Mouse (Mus musculus) embryonic fibroblast, embryonic 13.5 days (primary cell): ENCODE measurements at regions not wholly inside any gene's neighbourhood (a gene's known extent, or its start where the extent isn't known, plus 50 kb on each side); places are given as distances from the start of the nearest gene placed in this dataset.

ENCODE experiments used
- H3K27ac ChIP-seq: 2 replicates; pipeline ENCODE4 v1.5.1; 2012; ENCODE audit warnings: low read length, control low read depth, inconsistent platforms; ENCODE audit not compliant: insufficient read depth
- H3K4me1 ChIP-seq: 2 replicates; pipeline ENCODE4 v1.6.1; 2011; ENCODE audit warnings: low read length; ENCODE audit not compliant: control insufficient read depth, insufficient read depth
- H3K4me3 ChIP-seq: 2 replicates; pipeline ENCODE4 v1.5.1; 2011; ENCODE audit warnings: mild to moderate bottlenecking, control low read depth, low read length; ENCODE audit not compliant: insufficient read depth
- CTCF ChIP-seq: IDR thresholded peaks from 2 replicates; pipeline ENCODE4 v1.5.1; 2011; ENCODE audit warnings: mild to moderate bottlenecking, control low read depth, low read length, moderate library complexity, borderline replicate concordance; ENCODE audit not compliant: insufficient read depth
- POLR2A ChIP-seq: IDR thresholded peaks from 2 replicates; pipeline ENCODE4 v1.6.1; 2011; ENCODE audit warnings: low read depth, mild to moderate bottlenecking, control low read depth, low read length, moderate library complexity

DNA sequence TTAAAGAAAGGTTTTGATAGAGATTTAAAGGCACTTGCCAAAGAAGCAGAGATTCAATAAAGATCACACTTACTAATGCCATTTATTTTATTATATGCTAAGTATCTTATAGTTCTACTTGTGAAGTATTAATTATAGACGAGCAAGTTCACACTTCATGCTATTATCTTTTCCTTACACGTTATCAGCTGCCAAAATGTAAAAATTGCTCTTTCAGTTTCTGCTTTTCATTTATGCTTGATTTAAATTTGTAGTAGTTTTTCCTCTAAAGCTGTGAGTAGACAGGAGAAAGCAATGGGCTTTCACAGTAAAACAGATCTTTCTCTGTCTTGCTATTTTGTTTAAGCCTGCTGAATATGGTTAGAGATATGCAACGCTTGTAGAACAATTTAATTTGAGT is 125.9 kb upstream of the Cdkn2b start:
- H3K4me1 ChIP-seq = peaks cover 15% of the 10 kb centered on the region
- H3K4me3 ChIP-seq = no peak overlapping the region
- no peak overlapping the region for H3K27ac ChIP-seq
- TF ChIP-seq POLR2A (no peak), CTCF (no peak)

DNA sequence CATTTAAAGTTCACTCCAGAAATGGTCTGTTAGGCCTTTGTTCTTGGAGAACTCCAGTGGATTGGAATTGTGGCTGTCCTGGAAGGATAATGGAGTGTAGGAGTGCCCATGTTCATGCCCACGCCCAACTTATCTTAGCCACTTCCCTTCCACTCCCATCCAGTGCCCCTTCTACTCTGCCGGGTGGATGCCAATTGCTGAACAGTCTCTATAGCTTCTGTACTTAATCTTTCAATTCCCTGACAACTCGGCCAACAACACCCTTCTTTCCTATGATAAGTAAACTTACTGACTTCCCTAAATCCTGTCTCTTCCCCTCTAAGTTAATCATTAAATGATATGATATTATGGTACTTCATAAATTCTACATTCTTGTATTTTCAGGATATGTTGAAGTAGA is 123.3 kb upstream of the Cdkn2b start:
- no peak for TF ChIP-seq CTCF
- Histone ChIP-seq H3K4me1 (no peaks in the 10 kb centered on the region), H3K4me3 (no peak overlapping the region), H3K27ac (no peak overlapping the region)

GRCm38 (mm10) chr4:89433528-89433927 is 122.7 kb upstream of the Cdkn2b start:
- no peak overlapping the region for H3K4me3 ChIP-seq
- H3K4me1 ChIP-seq = peaks cover 4% of the 10 kb centered on the region
- H3K27ac ChIP-seq = no peak overlapping the region
- TF ChIP-seq POLR2A (no peak), CTCF (no peak)

GRCm38 (mm10) chr4:89431520-89431919 is 120.7 kb upstream of the Cdkn2b start:
- no peak overlapping the region for H3K27ac ChIP-seq
- H3K4me3 ChIP-seq = no peak overlapping the region
- TF ChIP-seq POLR2A (no peak), CTCF (no peak)
- H3K4me1 ChIP-seq = peaks cover 10% of the 10 kb centered on the region

DNA sequence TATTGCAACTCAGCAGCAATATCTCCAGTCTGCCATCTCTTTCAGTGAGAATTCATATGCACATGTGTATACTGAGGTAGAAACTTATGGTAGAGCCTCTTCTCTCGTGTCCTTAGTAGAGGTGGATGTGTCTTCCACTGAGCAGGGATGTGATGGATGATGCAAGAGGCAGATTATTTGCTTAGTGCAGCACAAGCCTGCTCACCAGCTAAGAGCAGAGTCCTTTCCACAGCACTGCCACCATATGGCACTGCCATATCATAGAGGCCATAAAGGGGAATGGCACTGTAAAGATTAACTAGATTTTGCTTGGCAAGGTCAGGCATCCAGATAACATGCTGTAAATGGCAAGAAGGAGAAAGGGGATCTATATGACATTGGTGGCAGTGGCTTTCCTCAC is 117.6 kb upstream of the Cdkn2b start:
- TF ChIP-seq CTCF (no peak), POLR2A (no peak)
- Histone ChIP-seq H3K4me3 (no peak overlapping the region), H3K27ac (peak overlapping the region; percentile 95), H3K4me1 (peaks cover 14% of the 10 kb centered on the region)

- peak overlapping the region; percentile 95 for H3K27ac ChIP-seq
These were observed 116.8 kb upstream of the Cdkn2b start for GRCm38 (mm10) chr4:89427345-89428293.

GRCm38 (mm10) chr4:89425916-89426315 is 115.1 kb upstream of the Cdkn2b start:
- Histone ChIP-seq H3K4me1 (peaks cover 18% of the 10 kb centered on the region), H3K27ac (peak overlapping the region; percentile 67), H3K4me3 (no peak overlapping the region)
- no peak for TF ChIP-seq POLR2A
- TF ChIP-seq CTCF = no peak

More at GRCm38 (mm10) chr4:89427345-89428293, 116.8 kb upstream of the Cdkn2b start:
- no peak overlapping the region for H3K4me3 ChIP-seq
- H3K4me1 ChIP-seq = peaks cover 14% of the 10 kb centered on the region
- TF ChIP-seq CTCF = no peak
- TF ChIP-seq POLR2A = peak; percentile 36; the same call in 1 of the 2 replicates

GRCm38 (mm10) chr4:89421694-89422354 is 111.0 kb upstream of the Cdkn2b start:
- no peak for TF ChIP-seq CTCF
- TF ChIP-seq POLR2A = no peak
- H3K4me1 ChIP-seq = peaks cover 8% of the 10 kb centered on the region
- H3K4me3 ChIP-seq = no peak overlapping the region
- peak overlapping the region; percentile 51 for H3K27ac ChIP-seq

- H3K4me3 ChIP-seq = no peak overlapping the region
- TF ChIP-seq POLR2A = no peak
- TF ChIP-seq CTCF = no peak
- no peak overlapping the region for H3K27ac ChIP-seq
- peaks cover 4% of the 10 kb centered on the region for H3K4me1 ChIP-seq
These were observed 110.0 kb upstream of the Cdkn2b start for GRCm38 (mm10) chr4:89420868-89421267.

GRCm38 (mm10) chr4:89419507-89419906 is 108.7 kb upstream of the Cdkn2b start:
- H3K4me3 ChIP-seq = no peak overlapping the region
- H3K27ac ChIP-seq = no peak overlapping the region
- TF ChIP-seq CTCF (no peak), POLR2A (no peak)
- H3K4me1 ChIP-seq = peaks cover 4% of the 10 kb centered on the region
